ENCODE assay signal across 25 mouse cellular contexts in the genomic region with DNA sequence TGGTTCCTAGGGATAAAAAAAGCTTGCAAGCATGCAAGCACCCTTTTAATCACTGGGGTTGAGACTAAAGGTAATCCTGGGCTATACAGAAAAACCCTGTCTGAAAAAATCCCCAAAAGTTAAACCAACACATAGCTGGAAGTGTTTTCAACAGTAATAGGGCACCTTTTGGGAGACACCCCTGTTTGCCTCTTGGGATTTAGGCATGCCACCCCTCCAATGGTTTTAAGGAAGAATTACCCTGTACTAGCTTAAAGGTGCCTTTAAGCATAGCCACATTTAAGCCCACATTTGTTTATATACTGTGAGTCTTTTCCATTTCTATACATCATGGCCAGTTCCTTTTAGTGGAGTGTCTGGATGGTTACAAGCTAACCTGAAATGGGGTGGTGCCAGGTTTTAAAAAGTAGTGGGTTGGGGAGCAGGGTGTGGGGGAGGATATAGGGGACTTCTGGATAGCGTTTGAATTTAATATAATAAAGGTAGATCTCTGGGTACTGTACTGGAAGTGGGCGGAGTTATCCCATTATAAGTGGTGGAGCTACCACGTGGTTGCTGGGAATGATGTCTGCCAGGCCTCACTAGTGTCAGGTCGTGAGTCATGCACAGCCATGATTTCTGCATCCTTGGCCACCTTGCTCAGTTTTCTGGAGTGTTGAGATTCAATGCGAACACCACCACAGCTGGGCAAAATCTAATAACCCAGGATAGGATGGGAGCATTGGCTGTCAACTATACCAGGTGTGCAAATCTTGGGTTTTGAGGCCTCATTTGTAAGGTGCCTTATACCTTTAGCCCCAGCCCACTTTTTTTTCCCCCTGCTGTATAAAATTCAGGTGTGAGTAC. TPM values are rescaled to one million over a fixed set of nuclear protein-coding genes. Genes with fewer than 3 reads are reported as not detected.
A peak's percentile ranks its signal among the peaks of the same experiment; 100 is the strongest.
DNase-seq lines count a peak whose midpoint lies in the region; ATAC-seq and TF ChIP-seq lines count a peak whose summit lies in the region.
"Had no signal": no experiment of that assay in that cellular context is flagged by ENCODE, and none has a peak within 500 bp of the region (broad histone marks: within the 10 kb centered on the region; RNA-seq: fewer than 3 reads in every experiment).

No protein-coding gene starts in this region.

- H3K9ac ChIP-seq in hindbrain, embryonic 15.5 days: no peak overlapping the region
- H3K9ac ChIP-seq in hindbrain, embryonic 14.5 days: no peak overlapping the region
- H3K9ac ChIP-seq in midbrain, embryonic 16.5 days (ENCODE audit: low read depth, low read length): no peak overlapping the region
- H3K9ac ChIP-seq in midbrain, postnatal 0 days (replicated peaks; ENCODE audit: low read length, poor library complexity, severe bottlenecking): no peak overlapping the region
- H3K9ac ChIP-seq in ES-E14 (ENCODE audit: insufficient read depth, low read depth, low read length, poor library complexity, severe bottlenecking): no peak overlapping the region
- no peak overlapping the region for H3K9ac ChIP-seq in neural tube, embryonic 15.5 days (replicated peaks)
- H3K9ac ChIP-seq: embryonic facial prominence, embryonic 15.5 days; heart, embryonic 13.5 days; limb, embryonic 12.5 days; liver, postnatal 0 days; midbrain, embryonic 12.5 days had no signal

- DNase-seq in hindbrain, embryonic 14.5 days (ENCODE audit: low spot score): no peak
- DNase-seq in midbrain, postnatal 0 days (ENCODE audit: low spot score): no peak
- DNase-seq in ES-E14 (ENCODE audit: low read depth, low spot score): no peak
- DNase-seq in lung, postnatal 36 days: no peak
- DNase-seq: gastrocnemius, postnatal 36 days had no signal

- no peak overlapping the region for H3K4me2 ChIP-seq in hindbrain, embryonic 15.5 days
- H3K4me2 ChIP-seq in hindbrain, embryonic 14.5 days (replicated peaks): no peak overlapping the region
- H3K4me2 ChIP-seq in midbrain, embryonic 16.5 days (ENCODE audit: low read length): no peak overlapping the region
- H3K4me2 ChIP-seq in midbrain, postnatal 0 days (ENCODE audit: low read depth, low read length, poor library complexity, severe bottlenecking): no peak overlapping the region
- no peak overlapping the region for H3K4me2 ChIP-seq in neural tube, embryonic 15.5 days
- H3K4me2 ChIP-seq: embryonic facial prominence, embryonic 15.5 days; heart, embryonic 13.5 days; limb, embryonic 12.5 days; liver, embryonic 11.5 days; midbrain, embryonic 12.5 days had no signal

- no peak overlapping the region for H3K4me3 ChIP-seq in hindbrain, embryonic 15.5 days
- H3K4me3 ChIP-seq in hindbrain, embryonic 14.5 days (replicated peaks; ENCODE audit: low read length): no peak overlapping the region
- H3K4me3 ChIP-seq in midbrain, embryonic 16.5 days (ENCODE audit: low read depth, low read length): no peak overlapping the region
- no peak overlapping the region for H3K4me3 ChIP-seq in midbrain, postnatal 0 days (ENCODE audit: low read depth, low read length)
- peak overlapping the region in 1 of 2 experiments; percentile 70; a peak in 1 of 4 replicates for H3K4me3 ChIP-seq in ES-E14 (ENCODE audit: insufficient read depth in 1 of 2, low read depth in 1 of 2, low read length in 2 of 2, poor library complexity in 1 of 2, severe bottlenecking in 1 of 2)
- no peak overlapping the region for H3K4me3 ChIP-seq in neural tube, embryonic 15.5 days (replicated peaks)
- H3K4me3 ChIP-seq: embryonic facial prominence, embryonic 15.5 days; heart, adult 2 months; heart, embryonic 13.5 days; layer of hippocampus, adult 2 months; limb, embryonic 12.5 days; midbrain, embryonic 12.5 days had no signal

- no peaks in the 10 kb centered on the region for H3K9me3 ChIP-seq in hindbrain, embryonic 15.5 days
- no peaks in the 10 kb centered on the region for H3K9me3 ChIP-seq in hindbrain, embryonic 14.5 days (ENCODE audit: control insufficient read depth, low read length)
- H3K9me3 ChIP-seq in midbrain, embryonic 16.5 days (replicated peaks; ENCODE audit: control insufficient read depth, low read length, poor library complexity, severe bottlenecking): no peaks in the 10 kb centered on the region
- H3K9me3 ChIP-seq in midbrain, postnatal 0 days (ENCODE audit: low read length): no peaks in the 10 kb centered on the region
- H3K9me3 ChIP-seq in ES-E14 (ENCODE audit: control insufficient read depth, insufficient read depth, low read depth, low read length): no peaks in the 10 kb centered on the region
- no peaks in the 10 kb centered on the region for H3K9me3 ChIP-seq in neural tube, embryonic 15.5 days (replicated peaks)
- H3K9me3 ChIP-seq: embryonic facial prominence, embryonic 15.5 days; G1E; limb, embryonic 12.5 days; midbrain, embryonic 12.5 days had no signal

- H3K27me3 ChIP-seq in hindbrain, embryonic 15.5 days: peaks cover 27% of the 10 kb centered on the region
- H3K27me3 ChIP-seq in hindbrain, embryonic 14.5 days (ENCODE audit: control insufficient read depth, insufficient read depth, low read length): peaks cover 31% of the 10 kb centered on the region
- peaks cover 11% of the 10 kb centered on the region for H3K27me3 ChIP-seq in midbrain, embryonic 16.5 days (ENCODE audit: control insufficient read depth, insufficient read depth, low read depth, low read length)
- H3K27me3 ChIP-seq in midbrain, postnatal 0 days (ENCODE audit: insufficient read depth, low read length): peaks cover 21% of the 10 kb centered on the region
- peaks cover 36% of the 10 kb centered on the region for H3K27me3 ChIP-seq in neural tube, embryonic 15.5 days (replicated peaks)

- no peak overlapping the region for H3K27ac ChIP-seq in hindbrain, embryonic 15.5 days (replicated peaks)
- H3K27ac ChIP-seq in hindbrain, embryonic 14.5 days: no peak overlapping the region
- no peak overlapping the region for H3K27ac ChIP-seq in midbrain, embryonic 16.5 days (ENCODE audit: low read length)
- no peak overlapping the region for H3K27ac ChIP-seq in midbrain, postnatal 0 days (ENCODE audit: low read depth, low read length)
- H3K27ac ChIP-seq in ES-E14 (ENCODE audit: insufficient read depth, low read depth, low read length, poor library complexity, severe bottlenecking): peak overlapping the region; percentile 97; the same call in 1 of the 2 replicates
- no peak overlapping the region for H3K27ac ChIP-seq in neural tube, embryonic 15.5 days (replicated peaks)
- H3K27ac ChIP-seq: embryonic facial prominence, embryonic 15.5 days; heart, adult 2 months; heart, embryonic 13.5 days; layer of hippocampus, adult 2 months; limb, embryonic 12.5 days; midbrain, embryonic 12.5 days had no signal

- H3K4me1 ChIP-seq in hindbrain, embryonic 15.5 days (replicated peaks): no peaks in the 10 kb centered on the region
- no peaks in the 10 kb centered on the region for H3K4me1 ChIP-seq in hindbrain, embryonic 14.5 days (replicated peaks; ENCODE audit: control insufficient read depth, insufficient read depth, low read length)
- H3K4me1 ChIP-seq in midbrain, embryonic 16.5 days (ENCODE audit: control insufficient read depth, insufficient read depth, low read length): no peaks in the 10 kb centered on the region
- no peaks in the 10 kb centered on the region for H3K4me1 ChIP-seq in midbrain, postnatal 0 days (ENCODE audit: insufficient read depth, low read length)
- no peaks in the 10 kb centered on the region for H3K4me1 ChIP-seq in ES-E14 (ENCODE audit: control insufficient read depth in 2 of 2, insufficient read depth in 2 of 2, low read length in 2 of 2, poor library complexity in 1 of 2)
- H3K4me1 ChIP-seq in neural tube, embryonic 15.5 days: no peaks in the 10 kb centered on the region
- H3K4me1 ChIP-seq: embryonic facial prominence, embryonic 15.5 days; heart, embryonic 13.5 days; limb, embryonic 12.5 days; midbrain, embryonic 12.5 days had no signal

- WGBS in hindbrain, embryonic 15.5 days: 57% methylated on average over 5 of the region's 5 CpGs
- WGBS in hindbrain, embryonic 14.5 days: 57% methylated on average over 5 of the region's 5 CpGs
- WGBS in midbrain, embryonic 16.5 days: 49% methylated on average over 5 of the region's 5 CpGs
- 43% methylated on average over 5 of the region's 5 CpGs for WGBS in midbrain, postnatal 0 days
- WGBS in neural tube, embryonic 15.5 days: 55% methylated on average over 5 of the region's 5 CpGs

- TF ChIP-seq CTCF in midbrain, postnatal 0 days (IDR thresholded peaks at IDR 0.05): no peak

- no peaks in the 10 kb centered on the region for H3K36me3 ChIP-seq in hindbrain, embryonic 15.5 days
- no peaks in the 10 kb centered on the region for H3K36me3 ChIP-seq in hindbrain, embryonic 14.5 days (replicated peaks; ENCODE audit: control insufficient read depth, insufficient read depth)
- H3K36me3 ChIP-seq in midbrain, embryonic 16.5 days (ENCODE audit: control insufficient read depth, insufficient read depth, low read length): no peaks in the 10 kb centered on the region
- H3K36me3 ChIP-seq in midbrain, postnatal 0 days (ENCODE audit: insufficient read depth, low read length): no peaks in the 10 kb centered on the region
- peaks cover 28% of the 10 kb centered on the region for H3K36me3 ChIP-seq in ES-E14 (ENCODE audit: control insufficient read depth, insufficient read depth, low read length, poor library complexity, severe bottlenecking)
- no peaks in the 10 kb centered on the region for H3K36me3 ChIP-seq in neural tube, embryonic 15.5 days
- H3K36me3 ChIP-seq: embryonic facial prominence, embryonic 15.5 days; G1E; heart, embryonic 13.5 days; limb, embryonic 12.5 days; midbrain, embryonic 12.5 days had no signal

- peak; percentile 21; the same call in 1 of the 2 replicates for ATAC-seq in hindbrain, embryonic 15.5 days (ENCODE audit: low FRiP score, low read depth)
- ATAC-seq in hindbrain, embryonic 14.5 days (ENCODE audit: low FRiP score): no peak
- peak; percentile 33; the same call in 1 of the 2 replicates for ATAC-seq in midbrain, embryonic 16.5 days
- no peak for ATAC-seq in midbrain, postnatal 0 days (ENCODE audit: low FRiP score)
- 0 out of 2 replicates have a peak, but pooled peaks have one; percentile 21 for ATAC-seq in neural tube, embryonic 15.5 days (ENCODE audit: low FRiP score)
- ATAC-seq: inflammation-experienced regulatory T-cells, adult 6 months had no signal

- in situ Hi-C loops in ES-E14 (cut with MboI; ENCODE audit: low sequenced_read_pairs in 2 of 2, unreplicated experiment in 2 of 2): no loop called here

RNA-seq across cellular contexts. Expression of a gene that starts 28.3 kb away (rescaled TPM):
- polyA plus RNA-seq in hindbrain, embryonic 15.5 days (2015; fragmentation: Nextera tagmentation; extraction: Ambion mirVana): 0.03 and 0.04 TPM in 2 replicates
- polyA plus RNA-seq in hindbrain, embryonic 14.5 days (2014; fragmentation: Nextera tagmentation; extraction: Ambion mirVana): 0.07 TPM in 1 of 2 replicates, not detected in the other
- 0.10 TPM in 1 of 2 replicates, not detected in the other for polyA plus RNA-seq in midbrain, embryonic 16.5 days (2015; fragmentation: Nextera tagmentation; extraction: Ambion mirVana)
- total RNA-seq in midbrain, postnatal 0 days (2014; rRNA removed): 0.05 and 0.16 TPM in 2 replicates
- polyA plus RNA-seq in midbrain, postnatal 0 days (2015; fragmentation: Nextera tagmentation; extraction: Ambion mirVana): 0.09 TPM in 1 of 2 replicates, not detected in the other
- 3.7 and 8.0 TPM in 2 replicates for total RNA-seq in ES-E14 (2012; rRNA removed)
- polyA plus RNA-seq in neural tube, embryonic 15.5 days (2015; fragmentation: Nextera tagmentation; extraction: Ambion mirVana): not detected in 2 replicates
- total RNA-seq: gastrocnemius, adult 18-20 months; gastrocnemius, postnatal 36 days; heart, postnatal 14 days; layer of hippocampus, adult 2 months had no signal
- polyA plus RNA-seq: embryonic facial prominence, embryonic 15.5 days; G1E; heart, embryonic 13.5 days; inflammation-experienced regulatory T-cells, adult 6 months; limb, embryonic 12.5 days; midbrain, embryonic 12.5 days; thymus, postnatal 0 days had no signal

RNA-seq across cellular contexts. Expression of a gene that starts 52.3 kb away (rescaled TPM):
- not detected in 2 replicates for polyA plus RNA-seq in hindbrain, embryonic 15.5 days (2015; fragmentation: Nextera tagmentation; extraction: Ambion mirVana)
- polyA plus RNA-seq in hindbrain, embryonic 14.5 days (2014; fragmentation: Nextera tagmentation; extraction: Ambion mirVana): not detected in 2 replicates
- not detected in 2 replicates for polyA plus RNA-seq in midbrain, embryonic 16.5 days (2015; fragmentation: Nextera tagmentation; extraction: Ambion mirVana)
- total RNA-seq in midbrain, postnatal 0 days (2014; rRNA removed): not detected in 2 replicates
- polyA plus RNA-seq in midbrain, postnatal 0 days (2015; fragmentation: Nextera tagmentation; extraction: Ambion mirVana): not detected in 2 replicates
- total RNA-seq in ES-E14 (2012; rRNA removed): 198 and 373 TPM in 2 replicates
- polyA plus RNA-seq in neural tube, embryonic 15.5 days (2015; fragmentation: Nextera tagmentation; extraction: Ambion mirVana): not detected in 2 replicates
- total RNA-seq: adrenal gland, postnatal 14 days; gastrocnemius, adult 18-20 months; gastrocnemius, postnatal 36 days; heart, adult 2 months; heart, postnatal 14 days; layer of hippocampus, adult 2 months; left cerebral cortex, postnatal 14 days; megakaryocyte progenitor cell, adult 5-6 weeks had no signal
- polyA plus RNA-seq: G1E; heart, adult 2 months; heart, embryonic 13.5 days; inflammation-experienced regulatory T-cells, adult 6 months; kidney, adult 2 months; liver, embryonic 11.5 days; liver, postnatal 0 days; thymus, postnatal 0 days had no signal

Comparison
In these comparisons a context has a peak if more than half of its experiments do, and no peak if none do; other contexts are left out.
1. ATAC-seq: peak in hindbrain, embryonic 15.5 days (single experiment), midbrain, embryonic 16.5 days (single experiment) and neural tube, embryonic 15.5 days (single experiment); none in hindbrain, embryonic 14.5 days (single experiment) and midbrain, postnatal 0 days (single experiment).